Mouse (Mus musculus): ENCODE measurements around the gene Vps33a.

Vps33a gene

DNA sequence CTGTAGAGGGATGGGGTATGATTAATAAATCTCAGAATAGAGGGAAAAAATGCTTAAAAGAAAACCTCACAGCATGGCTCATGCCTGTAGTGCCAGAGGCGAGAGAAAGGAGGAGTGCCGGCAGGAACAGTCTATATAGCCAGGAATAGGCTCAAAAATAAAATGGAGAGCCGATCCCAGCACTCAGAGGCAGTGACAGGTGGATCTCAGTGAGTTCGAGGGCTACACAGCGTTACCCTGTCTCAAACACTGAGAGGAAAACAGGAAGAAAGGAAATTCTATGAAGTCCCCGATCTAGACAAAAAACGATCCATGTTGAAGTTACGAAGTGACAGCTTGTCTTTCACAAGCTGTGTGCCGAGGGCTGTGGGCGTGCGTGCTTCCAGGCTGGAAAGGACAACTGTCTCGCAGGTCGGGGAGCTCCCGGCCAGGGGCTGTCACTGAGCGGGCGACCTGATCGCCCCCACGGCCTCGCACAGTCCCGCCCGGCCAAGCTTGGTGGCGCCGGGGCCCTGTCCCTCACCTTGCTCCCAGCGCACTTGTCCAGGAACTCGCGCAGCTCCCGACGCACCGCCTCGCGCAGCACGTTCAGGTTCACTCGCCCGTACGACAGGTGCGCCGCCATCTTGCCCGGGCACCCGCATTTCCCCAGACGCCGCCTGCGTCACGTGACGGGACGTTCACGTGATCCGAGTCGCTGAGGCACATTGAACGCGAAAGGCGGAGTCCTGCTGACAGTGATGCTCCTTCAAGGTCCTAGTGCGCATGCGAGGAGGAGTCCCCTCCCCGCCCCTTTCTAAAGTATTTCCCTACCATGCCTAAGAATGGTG is at the start of gene Vps33a:
Gene Vps33a (minus strand): TSS at position 682 of the 830 bp plus-strand sequence.
- peak; percentile 98 to 99 for DNase-seq (ENCODE audit: inconsistent age in 2 of 2, low spot score in 1 of 2)

DNA sequence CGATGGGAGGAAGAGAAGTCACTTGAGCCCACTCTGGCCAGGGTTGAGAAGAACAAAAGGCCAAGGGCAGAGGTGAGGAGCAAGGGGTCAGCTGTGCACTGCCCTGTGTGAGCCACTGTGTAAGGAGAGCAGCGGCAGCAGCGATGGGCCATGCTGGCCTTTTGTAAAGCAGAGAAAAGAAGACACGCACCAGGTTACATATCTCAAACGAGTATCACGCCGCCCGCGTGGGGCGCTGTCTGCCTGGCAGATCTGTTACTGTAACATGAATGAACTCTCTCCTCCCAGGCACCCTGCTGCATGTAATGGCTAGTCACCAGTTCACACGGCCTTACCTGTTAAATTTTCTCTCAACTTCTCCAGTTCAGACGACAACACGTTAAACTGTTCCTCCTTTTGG is 49.6 kb upstream of the Vps33a start:
- DNase-seq (ENCODE audit: inconsistent age in 2 of 2, low spot score in 1 of 2), result no peak

GRCm38 (mm10) chr5:123618558-123618957 is 45.7 kb upstream of the Vps33a start:
- DNase-seq (ENCODE audit: inconsistent age in 2 of 2, low spot score in 1 of 2), result peak in 1 of 2 experiments; percentile 65

DNA sequence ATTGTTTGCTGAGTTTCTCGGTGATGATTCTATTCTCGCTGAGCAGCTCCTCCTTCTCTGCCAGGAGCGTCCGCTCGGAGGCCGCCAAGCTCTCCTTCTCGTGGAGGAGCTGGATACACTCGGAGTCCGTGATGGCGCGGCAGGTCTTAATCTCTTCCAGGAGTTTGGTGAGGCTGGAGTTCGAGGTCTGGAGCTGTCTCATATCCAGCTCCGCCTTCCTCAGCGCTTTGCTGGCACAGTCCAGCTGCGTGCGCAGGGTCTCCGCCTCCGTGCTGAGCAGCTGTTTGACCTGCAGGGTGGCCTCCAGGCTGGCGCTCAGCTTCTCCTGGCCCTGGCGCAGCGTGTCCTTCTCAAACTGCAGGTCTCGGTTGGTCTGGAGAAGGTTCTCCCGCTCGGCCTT is 41.4 kb upstream of the Vps33a start:
- DNase-seq (ENCODE audit: inconsistent age in 2 of 2, low spot score in 1 of 2), result no peak

- peak; percentile 76 to 94 for DNase-seq (ENCODE audit: inconsistent age in 2 of 2, low spot score in 1 of 2)
These were observed 37.0 kb upstream of the Vps33a start for GRCm38 (mm10) chr5:123609843-123610242.

GRCm38 (mm10) chr5:123609416-123609815 is 36.6 kb upstream of the Vps33a start:
- no peak for DNase-seq (ENCODE audit: inconsistent age in 2 of 2, low spot score in 1 of 2)

GRCm38 (mm10) chr5:123607211-123607669 is 34.4 kb upstream of the Vps33a start:
- peak; percentile 37 to 60 for DNase-seq (ENCODE audit: inconsistent age in 2 of 2, low spot score in 1 of 2)

GRCm38 (mm10) chr5:123603496-123603895 is 30.7 kb upstream of the Vps33a start:
- peak; percentile 48 to 79 for DNase-seq (ENCODE audit: inconsistent age in 2 of 2, low spot score in 1 of 2)

GRCm38 (mm10) chr5:123602174-123602573 is 29.3 kb upstream of the Vps33a start:
- DNase-seq (ENCODE audit: inconsistent age in 2 of 2, low spot score in 1 of 2), result peak; percentile 45 to 62

DNA sequence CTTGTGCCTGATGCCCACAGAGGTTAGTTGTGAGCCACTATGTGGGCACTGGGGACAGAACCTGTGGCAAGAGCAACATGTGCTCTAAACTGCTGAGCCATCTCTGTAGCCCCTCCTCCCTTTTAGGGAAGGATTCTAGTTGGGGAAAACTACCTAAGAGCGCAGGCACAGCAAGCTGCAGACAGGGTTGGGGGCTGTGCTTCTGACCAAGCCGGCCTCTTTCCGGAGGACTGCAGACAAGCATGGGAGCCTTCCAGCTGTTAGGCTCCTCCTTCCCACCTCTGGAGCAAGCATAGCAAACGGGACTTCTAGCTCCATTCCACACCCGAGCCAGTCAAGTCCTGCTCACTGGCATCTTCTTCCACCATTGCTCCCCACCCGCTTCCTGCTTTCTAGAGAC is 26.5 kb upstream of the Vps33a start:
- no peak for DNase-seq (ENCODE audit: inconsistent age in 2 of 2, low spot score in 1 of 2)

DNA sequence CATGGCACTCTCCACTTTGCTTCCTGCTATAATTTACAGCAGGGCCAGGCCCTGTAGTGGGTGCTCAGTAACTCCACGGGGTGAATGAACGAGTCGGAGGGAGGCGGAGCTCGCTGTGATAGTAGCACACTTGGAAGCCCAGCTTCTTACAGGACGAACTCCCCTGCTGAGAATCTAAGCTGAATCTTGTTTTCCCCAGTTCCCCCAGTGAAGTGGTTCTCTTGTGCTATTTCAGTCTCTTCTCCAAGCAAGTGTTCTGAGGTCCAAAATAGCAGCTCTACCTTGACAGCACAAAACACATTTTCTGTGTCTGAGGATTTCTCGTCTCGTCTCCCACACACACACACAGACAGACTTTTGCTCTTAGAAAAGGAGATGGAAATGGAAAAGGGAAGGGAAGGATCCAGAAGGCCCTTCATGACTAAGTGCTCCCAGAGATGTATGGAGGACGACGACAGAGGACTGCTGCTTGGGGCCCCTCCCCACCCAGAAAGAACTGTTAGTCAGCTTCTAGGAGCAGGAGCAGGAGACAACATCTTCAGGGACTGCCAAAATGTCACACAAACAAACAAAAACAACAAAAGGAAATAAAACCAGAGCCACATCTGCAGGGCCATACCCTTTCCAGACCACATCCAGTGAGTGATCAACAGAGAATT is 20.9 kb upstream of the Vps33a start:
- no peak for DNase-seq (ENCODE audit: inconsistent age in 2 of 2, low spot score in 1 of 2)

DNA sequence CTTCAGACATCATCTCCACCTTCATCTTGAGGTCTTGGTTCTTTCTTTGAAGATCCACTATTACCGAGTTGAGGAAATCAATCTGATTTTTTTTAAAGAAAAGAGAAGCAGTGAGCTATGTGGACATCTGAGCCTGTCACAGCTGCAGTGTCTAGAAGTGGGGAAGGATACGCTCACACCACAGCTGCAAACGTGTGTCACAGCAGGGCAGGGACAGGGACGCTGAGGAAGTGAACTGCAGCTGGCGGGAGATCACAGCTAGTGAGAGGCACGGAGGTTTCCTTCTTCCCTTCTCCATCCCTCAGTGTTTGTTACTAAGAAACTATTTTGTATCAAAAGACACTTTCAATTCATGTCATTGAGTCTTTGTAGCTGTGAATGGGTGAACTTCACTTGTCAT is 7.2 kb upstream of the Vps33a start:
- no peak for DNase-seq (ENCODE audit: inconsistent age in 2 of 2, low spot score in 1 of 2)

GRCm38 (mm10) chr5:123576696-123577095 is 3.9 kb upstream of the Vps33a start:
- DNase-seq (ENCODE audit: inconsistent age in 2 of 2, low spot score in 1 of 2), result peak in 1 of 2 experiments; percentile 41

- no peak for DNase-seq (ENCODE audit: inconsistent age in 2 of 2, low spot score in 1 of 2)
These were observed 524 bp upstream of the Vps33a start for GRCm38 (mm10) chr5:123573362-123573761.

- peak in 1 of 2 experiments; percentile 0 for DNase-seq (ENCODE audit: inconsistent age in 2 of 2, low spot score in 1 of 2)
These were observed 11.7 kb downstream of the Vps33a start for GRCm38 (mm10) chr5:123561128-123561527.

DNA sequence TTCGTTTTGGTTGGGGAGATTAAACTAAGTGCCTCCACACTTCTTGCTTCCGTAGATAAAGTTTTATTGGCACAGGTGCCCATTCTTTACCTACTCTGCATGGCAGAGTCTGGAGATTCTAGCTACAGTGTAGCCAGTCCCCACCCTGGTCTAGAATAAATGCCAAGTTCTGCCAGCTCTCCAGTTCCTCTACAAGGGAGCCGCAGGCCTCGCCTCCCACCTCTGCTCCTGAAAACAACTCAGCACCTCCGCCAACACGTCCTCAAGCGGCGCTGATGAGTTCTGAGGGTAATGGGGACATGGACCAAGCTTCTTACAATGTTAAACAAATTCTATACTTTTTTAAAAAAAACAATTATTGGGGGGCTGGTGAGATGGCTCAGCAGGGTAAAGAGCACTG is 13.2 kb downstream of the Vps33a start:
- peak in 1 of 2 experiments; percentile 1 for DNase-seq (ENCODE audit: inconsistent age in 2 of 2, low spot score in 1 of 2)

DNA sequence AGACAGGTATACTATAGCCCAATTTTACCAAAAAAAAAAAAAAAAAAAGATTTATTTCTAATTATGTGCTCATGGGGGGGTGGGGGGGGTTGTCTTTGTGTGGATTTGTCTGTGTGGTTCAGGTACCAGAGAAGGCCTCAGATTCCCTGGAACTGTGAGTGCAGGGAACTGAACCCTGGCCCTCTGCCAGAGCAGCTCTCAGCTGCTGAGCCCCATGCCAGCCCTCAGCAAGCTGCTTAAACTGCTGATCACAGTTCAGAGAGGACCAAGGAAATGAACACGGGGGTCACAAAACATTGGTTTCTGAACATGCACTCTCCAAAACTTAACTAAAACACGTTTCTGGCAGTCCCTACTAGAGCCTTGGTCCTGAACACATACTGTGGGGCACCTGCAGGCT is 16.4 kb downstream of the Vps33a start:
- peak; percentile 75 to 81 for DNase-seq (ENCODE audit: inconsistent age in 2 of 2, low spot score in 1 of 2)

DNA sequence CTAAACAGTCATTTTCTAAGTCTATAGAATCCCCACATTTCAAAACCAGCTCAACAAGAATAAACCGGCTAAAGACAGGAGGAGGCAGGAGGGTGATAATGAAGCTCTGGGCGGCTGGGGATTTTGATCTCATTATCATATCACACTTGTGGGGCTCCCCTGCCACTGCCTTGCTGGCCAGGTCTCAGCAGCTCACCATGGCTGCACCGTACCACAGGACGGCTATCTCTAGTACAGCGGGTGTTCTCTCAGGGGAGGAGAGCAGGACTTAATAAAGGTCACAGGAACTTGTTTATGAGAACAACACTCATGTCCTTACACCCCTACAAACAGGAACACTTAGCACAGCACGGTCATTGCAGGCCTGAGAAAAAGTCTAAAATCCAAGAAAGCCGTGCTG is 17.1 kb downstream of the Vps33a start:
- DNase-seq (ENCODE audit: inconsistent age in 2 of 2, low spot score in 1 of 2), result peak in 1 of 2 experiments; percentile 2

DNA sequence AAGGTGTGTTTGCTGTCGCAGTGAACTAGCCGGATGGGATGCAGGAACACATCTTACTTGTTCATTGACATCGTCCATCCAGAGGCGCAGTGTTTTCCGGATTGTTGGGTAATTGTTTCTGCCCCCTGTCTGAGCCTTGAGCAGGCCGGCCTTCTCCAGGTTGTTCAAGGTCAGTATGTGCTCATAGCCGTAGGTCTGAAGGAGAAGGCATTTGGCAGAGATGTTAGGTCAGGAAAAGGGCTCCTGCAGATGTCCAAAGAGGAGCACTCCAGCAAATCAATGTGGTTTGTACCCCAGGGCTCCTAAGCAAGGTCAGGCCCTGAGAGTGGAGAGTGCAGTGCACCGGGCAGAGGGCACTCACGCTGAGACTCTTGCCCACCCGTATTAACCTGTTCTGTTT is 39.0 kb downstream of the Vps33a start:
- peak; percentile 63 to 81 for DNase-seq (ENCODE audit: inconsistent age in 2 of 2, low spot score in 1 of 2)

DNA sequence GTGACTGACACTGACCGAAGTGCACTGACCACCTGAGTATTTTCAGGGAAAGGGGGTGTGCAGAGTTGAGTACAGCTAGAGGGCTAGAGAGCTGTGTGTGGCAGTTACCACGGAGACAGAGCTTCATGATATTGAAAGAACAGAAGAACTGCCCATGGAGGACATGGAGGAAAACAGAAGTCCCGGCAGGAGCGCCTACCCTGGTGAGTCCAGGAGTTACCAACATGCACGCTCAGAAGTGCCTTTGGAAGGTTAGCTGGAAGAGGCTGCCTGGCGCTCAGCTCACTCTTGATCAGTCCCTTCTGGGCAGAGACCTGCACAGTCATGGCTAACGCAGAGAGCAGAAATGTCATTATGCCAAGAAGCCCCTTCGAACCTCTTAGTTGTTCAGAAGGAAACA is 42.8 kb downstream of the Vps33a start:
- DNase-seq (ENCODE audit: inconsistent age in 2 of 2, low spot score in 1 of 2), result peak; percentile 4 to 17

GRCm38 (mm10) chr5:123528641-123529040 is 44.2 kb downstream of the Vps33a start:
- peak; percentile 48 to 75 for DNase-seq (ENCODE audit: inconsistent age in 2 of 2, low spot score in 1 of 2)

GRCm38 (mm10) chr5:123525916-123526495 is 46.8 kb downstream of the Vps33a start:
- DNase-seq (ENCODE audit: inconsistent age in 2 of 2, low spot score in 1 of 2), result peak in 1 of 2 experiments; percentile 19

All from adrenal gland, adult (tissue).